Mouse (Mus musculus) small intestine, adult 2 months (tissue): ENCODE measurements at regions not wholly inside any gene's neighbourhood (a gene's known extent, or its start where the extent isn't known, plus 50 kb on each side); places are given as distances from the start of the nearest gene placed in this dataset.

ENCODE experiments used
- CTCF ChIP-seq: fragments of 200-500 bp; IDR thresholded peaks from 2 replicates; pipeline ENCODE4 v1.5.1; 2012; ENCODE audit warnings: low read depth, mild to moderate bottlenecking, control low read depth, inconsistent platforms, low read length, moderate library complexity, mixed read lengths; ENCODE audit not compliant: insufficient replicate concordance, insufficient read length; ENCODE audit errors: extremely low read depth
- POLR2A ChIP-seq: fragments of 200-500 bp; IDR thresholded peaks from 2 replicates; pipeline ENCODE4 v1.6.1; 2012; ENCODE audit warnings: low read depth, mild to moderate bottlenecking, control low read depth, inconsistent platforms, low read length, moderate library complexity

DNA sequence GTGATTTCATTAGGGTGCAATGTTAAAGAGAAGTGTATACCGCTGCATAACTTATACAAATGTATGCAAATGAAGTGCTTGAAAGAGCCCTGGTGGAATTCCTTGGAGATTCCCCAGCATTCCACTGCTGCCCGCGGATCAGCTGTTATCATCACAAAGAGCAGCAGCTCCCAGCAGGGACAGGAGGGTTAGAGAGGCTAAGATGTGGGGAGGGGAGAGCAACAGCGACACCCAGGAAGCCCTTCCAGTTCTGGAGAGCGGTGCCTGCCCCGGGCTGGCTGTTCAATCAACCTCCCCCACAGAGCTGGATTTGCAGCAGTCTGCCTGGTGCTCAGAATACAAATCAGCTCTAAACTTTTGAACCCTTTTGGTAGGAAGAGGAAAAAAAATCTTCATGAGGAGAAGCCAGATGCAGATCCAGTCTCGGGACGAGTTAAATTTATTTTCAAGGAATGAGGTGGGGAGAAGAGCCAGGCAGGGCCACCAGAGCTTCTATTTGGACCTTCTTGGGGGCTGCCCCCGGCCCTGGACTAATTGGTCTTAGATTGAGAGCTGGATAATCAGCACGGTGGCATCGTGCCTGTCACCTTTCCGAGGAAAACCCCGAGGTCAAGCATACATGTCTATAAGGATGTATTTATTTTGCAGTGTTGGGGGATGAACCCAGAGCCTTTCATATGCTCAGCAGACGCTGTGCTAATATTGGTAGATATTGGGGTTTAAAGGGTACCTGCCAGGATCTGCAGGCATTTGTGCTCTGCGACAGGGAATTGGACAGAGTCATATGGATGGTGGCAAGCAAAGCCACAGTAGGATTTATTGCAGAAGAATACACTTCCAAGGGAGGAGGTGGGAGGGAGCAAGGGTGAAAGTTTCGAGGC lies 344.7 kb downstream of the Eipr1 start:
- no peak for TF ChIP-seq POLR2A
- TF ChIP-seq CTCF, result no peak
